Mouse (Mus musculus): ENCODE measurements around the gene Gm49383. TPM values are rescaled to one million over a fixed set of nuclear protein-coding genes. Genes with fewer than 3 reads are reported as not detected.

The Gm49383 gene
- 28.2 and 30.7 TPM in 2 replicates for polyA plus RNA-seq (2015; fragmentation: Nextera tagmentation; extraction: Ambion mirVana)

DNA sequence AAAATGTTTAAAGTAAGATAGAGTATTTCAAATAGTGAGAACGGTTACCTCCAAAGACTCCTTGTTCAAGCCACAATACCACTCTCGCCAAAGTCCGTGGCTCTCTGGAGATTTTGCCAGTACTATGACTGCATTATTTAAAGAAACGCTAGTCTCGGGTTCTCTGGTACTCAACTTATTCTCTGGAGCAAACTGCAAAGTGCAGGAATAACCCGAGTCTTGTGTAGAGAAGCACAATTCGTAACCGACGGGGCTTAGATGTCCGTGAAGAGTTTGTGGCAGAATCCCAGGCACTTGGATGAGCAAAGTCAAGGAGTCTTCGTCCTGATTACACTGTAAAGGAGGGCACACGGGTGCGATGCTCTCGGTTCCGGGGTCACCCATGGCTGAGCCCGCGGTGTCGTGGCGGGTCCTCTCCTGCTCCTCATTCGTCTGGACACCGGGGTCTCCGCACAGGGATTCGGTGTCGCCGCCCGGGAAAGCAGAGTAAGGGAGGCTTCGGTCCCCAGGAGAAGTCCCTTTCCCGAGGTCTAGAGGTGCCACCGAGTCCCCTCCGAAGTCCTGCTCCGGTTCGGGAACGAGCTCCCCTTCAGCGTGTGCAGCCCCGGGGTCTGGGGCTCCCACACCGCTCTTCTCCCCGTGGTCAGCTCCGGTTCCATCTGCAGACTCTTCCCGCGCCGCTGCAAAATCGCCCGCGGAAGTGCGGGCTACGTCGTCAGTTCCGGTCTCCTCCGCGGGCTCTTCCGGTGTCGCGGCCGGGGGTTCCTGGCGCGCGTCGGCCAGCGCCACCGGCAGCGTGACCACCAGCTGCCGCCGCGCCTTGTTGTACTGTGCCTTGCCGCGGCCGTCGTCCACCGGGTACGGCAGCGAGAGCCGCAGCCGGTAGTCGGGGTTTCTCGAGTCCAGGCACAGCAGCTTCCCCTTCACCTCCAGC is at the start of gene Gm49383:
Gene Gm49383, minus strand, starts transcription at position 661 of the 934 bp plus-strand sequence.
- WGBS = under 1% methylated on average over 75 of the region's 75 CpGs
- peak; percentile 66 for ATAC-seq (ENCODE audit: insufficient number of reproducible peaks, low FRiP score, low TSS enrichment, low read depth)
- peak within 1 kb of the TSS; percentile 92 for H3K27ac ChIP-seq
- H3K36me3 ChIP-seq = peaks cover 23% of the 10 kb centered on the region
- H3K4me3 ChIP-seq = peak within 1 kb of the TSS; percentile 71
- peak within 1 kb of the TSS; percentile 94 for H3K4me2 ChIP-seq
- no peaks in the 10 kb centered on the region for H3K27me3 ChIP-seq
- H3K9ac ChIP-seq = peak within 1 kb of the TSS; percentile 87
- peaks cover 23% of the 10 kb centered on the region for H3K4me1 ChIP-seq
- H3K9me3 ChIP-seq = no peaks in the 10 kb centered on the region

GRCm38 (mm10) chr12:69241771-69242431 is 45.0 kb upstream of the Gm49383 start:
- under 1% methylated on average over 60 of the region's 64 CpGs for WGBS
- Histone ChIP-seq H3K4me1 (no peaks in the 10 kb centered on the region; the same call in 1 of the 2 replicates), H3K9ac (peak overlapping the region; percentile 78), H3K4me2 (peak overlapping the region; percentile 62), H3K27ac (peak overlapping the region; percentile 91), H3K9me3 (no peaks in the 10 kb centered on the region), H3K27me3 (no peaks in the 10 kb centered on the region), H3K36me3 (no peaks in the 10 kb centered on the region), H3K4me3 (peak overlapping the region; percentile 73)
- ATAC-seq (ENCODE audit: insufficient number of reproducible peaks, low FRiP score, low TSS enrichment, low read depth) = peak; percentile 83

- Histone ChIP-seq H3K4me3 (peak overlapping the region; percentile 73), H3K27me3 (no peaks in the 10 kb centered on the region), H3K27ac (peak overlapping the region; percentile 91), H3K36me3 (no peaks in the 10 kb centered on the region), H3K9me3 (no peaks in the 10 kb centered on the region), H3K4me2 (peak overlapping the region; percentile 62), H3K4me1 (no peaks in the 10 kb centered on the region; the same call in 1 of the 2 replicates), H3K9ac (peak overlapping the region; percentile 78)
- 0% methylated on average over 3 of the region's 3 CpGs for WGBS
- no peak for ATAC-seq (ENCODE audit: insufficient number of reproducible peaks, low FRiP score, low TSS enrichment, low read depth)
Measured at GRCm38 (mm10) chr12:69241405-69241770, 44.5 kb upstream of the Gm49383 start.

DNA sequence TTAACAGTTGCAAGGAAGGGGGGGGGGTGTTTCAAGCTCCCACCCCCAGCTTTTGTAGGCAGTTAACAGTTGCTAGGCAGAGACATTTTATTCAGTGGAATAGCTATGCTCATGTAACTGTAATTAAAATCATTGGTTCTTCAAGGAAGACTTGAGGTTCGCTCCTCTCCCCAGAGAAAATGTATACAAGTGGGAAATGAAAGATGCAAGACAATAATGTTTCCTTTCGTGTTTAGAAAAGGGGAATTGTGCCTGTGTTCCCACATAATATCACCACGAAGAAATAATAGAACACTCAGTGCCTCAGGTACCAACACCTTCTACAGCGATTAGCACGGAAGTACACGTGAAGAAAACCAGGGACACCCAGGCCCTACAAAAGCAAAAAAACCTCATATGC is 44.0 kb upstream of the Gm49383 start, which contains the start of gene Klhdc1:
Gene Klhdc1, plus strand, starts transcription at position 301 of the 400 bp plus-strand sequence.
- H3K9ac ChIP-seq = peak within 1 kb of the TSS; percentile 78
- peak within 1 kb of the TSS; percentile 91 for H3K27ac ChIP-seq
- peak within 1 kb of the TSS; percentile 62 for H3K4me2 ChIP-seq
- no peaks in the 10 kb centered on the region for H3K9me3 ChIP-seq
- WGBS = 65% methylated on average over 6 of the region's 6 CpGs
- no peaks in the 10 kb centered on the region; the same call in 1 of the 2 replicates for H3K4me1 ChIP-seq
- H3K4me3 ChIP-seq = peak within 1 kb of the TSS; percentile 73
- no peaks in the 10 kb centered on the region for H3K27me3 ChIP-seq
- no peak for ATAC-seq (ENCODE audit: insufficient number of reproducible peaks, low FRiP score, low TSS enrichment, low read depth)
- no peaks in the 10 kb centered on the region for H3K36me3 ChIP-seq

GRCm38 (mm10) chr12:69238284-69238683 is 41.4 kb upstream of the Gm49383 start:
- no peaks in the 10 kb centered on the region for H3K27me3 ChIP-seq
- WGBS = 41% methylated on average over 3 of the region's 3 CpGs

GRCm38 (mm10) chr12:69235782-69236181 is 38.9 kb upstream of the Gm49383 start:
- no peaks in the 10 kb centered on the region for H3K9me3 ChIP-seq
- H3K27ac ChIP-seq = no peak overlapping the region
- H3K4me1 ChIP-seq = no peaks in the 10 kb centered on the region; the same call in 1 of the 2 replicates
- no peak overlapping the region for H3K9ac ChIP-seq
- H3K36me3 ChIP-seq = no peaks in the 10 kb centered on the region
- no peaks in the 10 kb centered on the region for H3K27me3 ChIP-seq
- WGBS = 87% methylated on average over 6 of the region's 6 CpGs
- no peak overlapping the region for H3K4me2 ChIP-seq
- no peak overlapping the region for H3K4me3 ChIP-seq
- no peak for ATAC-seq (ENCODE audit: insufficient number of reproducible peaks, low FRiP score, low TSS enrichment, low read depth)

More at GRCm38 (mm10) chr12:69238284-69238683, 41.4 kb upstream of the Gm49383 start:
- Histone ChIP-seq H3K9me3 (no peaks in the 10 kb centered on the region), H3K4me1 (no peaks in the 10 kb centered on the region; the same call in 1 of the 2 replicates), H3K27ac (no peak overlapping the region), H3K9ac (no peak overlapping the region), H3K4me3 (no peak overlapping the region), H3K4me2 (no peak overlapping the region), H3K36me3 (no peaks in the 10 kb centered on the region)
- no peak for ATAC-seq (ENCODE audit: insufficient number of reproducible peaks, low FRiP score, low TSS enrichment, low read depth)

DNA sequence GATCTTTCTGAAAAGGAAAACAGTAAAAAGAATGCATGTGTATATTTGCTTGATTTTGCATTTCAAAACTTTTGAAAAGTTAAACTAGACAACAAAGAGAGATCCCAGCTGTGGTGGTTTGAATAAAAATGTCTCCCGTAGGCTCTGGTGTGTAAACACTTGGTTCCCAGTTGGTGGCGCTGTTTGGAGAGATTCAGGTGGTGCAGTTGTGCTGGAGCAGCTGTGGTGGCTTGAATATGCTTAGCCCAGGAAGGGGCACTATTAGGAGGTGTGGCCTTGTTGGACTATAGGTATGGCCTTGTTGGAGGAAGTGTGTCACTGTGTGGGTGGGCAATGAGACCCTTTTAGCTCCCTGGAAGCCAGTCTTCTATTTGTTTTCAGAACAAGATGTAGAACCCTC is 32.3 kb upstream of the Gm49383 start:
- ATAC-seq (ENCODE audit: insufficient number of reproducible peaks, low FRiP score, low TSS enrichment, low read depth) = no peak
- Histone ChIP-seq H3K4me3 (no peak overlapping the region), H3K9ac (no peak overlapping the region), H3K9me3 (no peaks in the 10 kb centered on the region), H3K4me1 (peaks cover 5% of the 10 kb centered on the region; the same call in 1 of the 2 replicates), H3K4me2 (no peak overlapping the region), H3K27ac (no peak overlapping the region), H3K36me3 (peaks cover 8% of the 10 kb centered on the region), H3K27me3 (no peaks in the 10 kb centered on the region)
- WGBS = 73% methylated on average over 2 of the region's 2 CpGs

DNA sequence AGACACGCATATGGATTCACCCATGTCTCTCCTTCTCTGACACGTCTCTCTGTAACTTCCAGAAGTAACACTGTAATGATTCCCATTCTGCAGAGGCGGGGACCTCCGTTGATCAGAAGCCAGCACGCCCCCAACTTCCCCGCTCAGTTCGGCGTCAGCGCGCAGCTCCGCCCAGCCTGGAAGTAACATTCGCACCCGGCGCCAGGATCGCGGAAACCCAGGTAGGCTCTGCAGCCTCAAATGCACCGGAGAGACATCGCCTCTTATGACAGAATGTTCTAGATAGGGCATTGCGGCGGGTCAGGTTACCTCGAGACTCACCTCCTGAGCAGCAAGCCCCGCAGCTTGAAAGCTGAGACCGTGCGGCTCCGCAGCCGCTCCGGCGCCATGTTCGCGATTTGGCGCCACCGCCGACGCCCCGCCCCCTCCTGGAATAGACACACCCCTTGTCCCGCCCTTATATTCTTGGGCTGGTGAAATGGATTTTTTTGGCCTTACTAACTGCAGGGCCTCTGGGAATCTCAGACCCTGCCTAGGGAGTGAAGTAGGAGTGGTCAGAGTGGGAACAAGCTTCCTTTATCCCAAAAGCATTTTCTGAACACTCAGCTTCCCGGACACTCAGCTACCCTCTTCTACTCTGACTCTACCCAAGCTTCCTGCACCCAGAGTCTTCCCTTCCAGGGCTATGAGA is 31.0 kb upstream of the Gm49383 start, which contains the start of gene Pole2:
Gene Pole2, minus strand, starts transcription at position 420 of the 691 bp plus-strand sequence.
- WGBS = under 1% methylated on average over 37 of the region's 37 CpGs
- peak within 1 kb of the TSS; percentile 41; the same call in 1 of the 2 replicates for H3K9ac ChIP-seq
- H3K36me3 ChIP-seq = peaks cover 13% of the 10 kb centered on the region
- peak within 1 kb of the TSS; percentile 93 for H3K27ac ChIP-seq
- peak within 1 kb of the TSS; percentile 45 for H3K4me2 ChIP-seq
- peaks cover 5% of the 10 kb centered on the region; the same call in 1 of the 2 replicates for H3K4me1 ChIP-seq
- peak; percentile 95 for ATAC-seq (ENCODE audit: insufficient number of reproducible peaks, low FRiP score, low TSS enrichment, low read depth)
- H3K9me3 ChIP-seq = no peaks in the 10 kb centered on the region
- H3K27me3 ChIP-seq = no peaks in the 10 kb centered on the region
- peak within 1 kb of the TSS; percentile 71 for H3K4me3 ChIP-seq

DNA sequence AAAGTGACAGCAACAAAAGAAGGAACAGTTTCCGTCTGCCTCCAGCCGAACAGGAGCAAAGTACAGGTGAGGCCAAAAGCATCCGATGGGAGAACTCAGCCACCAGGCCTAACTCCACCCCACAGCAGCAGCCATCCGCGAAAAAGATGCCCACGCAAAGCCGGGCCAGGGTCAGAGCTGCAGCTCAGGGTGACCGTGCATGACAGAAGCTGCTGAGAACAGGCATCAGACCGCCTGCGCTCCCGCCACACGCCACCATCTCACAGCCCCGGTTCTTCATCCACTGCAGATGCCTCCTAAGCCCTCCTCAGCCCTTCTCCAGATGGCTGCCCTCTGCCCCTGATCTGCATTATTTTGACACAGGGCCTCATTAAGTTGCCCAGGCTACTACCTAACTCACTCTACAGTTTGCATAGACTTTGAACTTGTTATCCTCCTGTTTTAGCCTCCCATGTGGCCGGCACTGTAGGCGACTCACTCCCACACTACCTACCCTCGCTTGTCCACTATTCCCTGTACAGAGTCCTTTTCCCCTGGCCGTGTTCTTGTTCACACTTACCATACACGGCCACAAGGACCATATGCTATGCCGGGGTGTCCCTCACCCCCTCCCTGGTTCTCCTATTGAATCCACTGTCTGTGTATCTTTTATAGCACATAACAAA is 23.8 kb upstream of the Gm49383 start:
- Histone ChIP-seq H3K4me3 (no peak overlapping the region), H3K4me1 (no peaks in the 10 kb centered on the region), H3K4me2 (no peak overlapping the region), H3K27me3 (no peaks in the 10 kb centered on the region), H3K27ac (no peak overlapping the region), H3K9me3 (no peaks in the 10 kb centered on the region), H3K9ac (no peak overlapping the region), H3K36me3 (peaks cover 65% of the 10 kb centered on the region)
- ATAC-seq (ENCODE audit: insufficient number of reproducible peaks, low FRiP score, low TSS enrichment, low read depth) = no peak
- WGBS = 88% methylated on average over 19 of the region's 19 CpGs

GRCm38 (mm10) chr12:69216587-69216986 is 19.7 kb upstream of the Gm49383 start:
- no peaks in the 10 kb centered on the region for H3K27me3 ChIP-seq
- no peak overlapping the region for H3K27ac ChIP-seq
- 95% methylated on average over 7 of the region's 7 CpGs for WGBS
- ATAC-seq (ENCODE audit: insufficient number of reproducible peaks, low FRiP score, low TSS enrichment, low read depth) = no peak
- no peak overlapping the region for H3K4me3 ChIP-seq
- no peaks in the 10 kb centered on the region for H3K4me1 ChIP-seq
- peaks cover 86% of the 10 kb centered on the region for H3K36me3 ChIP-seq
- H3K4me2 ChIP-seq = no peak overlapping the region
- H3K9ac ChIP-seq = no peak overlapping the region
- H3K9me3 ChIP-seq = no peaks in the 10 kb centered on the region
